Mouse (Mus musculus) kidney, embryonic 15.5 days (tissue): Measurements from ENCODE around the gene Wnt2. TPM values are rescaled to one million over a fixed set of nuclear protein-coding genes. Genes with fewer than 3 reads are reported as not detected.
A peak's percentile ranks its signal among the peaks of the same experiment; 100 is the strongest.

Source experiments
- ATAC-seq: fragments of 200-750 bp; cut with Nextera tagmentation; replicated peaks from 2 replicates; pipeline ENCODE4 v1.8.0; 2017; ENCODE audit warnings: moderate TSS enrichment; ENCODE audit not compliant: low FRiP score
- H3K27ac ChIP-seq: fragments of 300-500 bp; sonication (generic); 2 replicates; pipeline ENCODE4 v1.5.1; 2015; ENCODE audit warnings: mild to moderate bottlenecking, inconsistent platforms
- H3K27me3 ChIP-seq: fragments of 300-500 bp; sonication (generic); 2 replicates; pipeline ENCODE4 v1.6.1; 2015; ENCODE audit warnings: inconsistent platforms
- H3K36me3 ChIP-seq: fragments of 300-500 bp; sonication (generic); 2 replicates; pipeline ENCODE4 v1.6.1; 2015; ENCODE audit warnings: inconsistent platforms
- H3K4me1 ChIP-seq: fragments of 300-500 bp; sonication (generic); 2 replicates; pipeline ENCODE4 v1.6.1; 2015; ENCODE audit warnings: inconsistent platforms
- H3K4me2 ChIP-seq: fragments of 300-500 bp; sonication (generic); 2 replicates; pipeline ENCODE4 v1.6.1; 2015; ENCODE audit warnings: moderate library complexity, mild to moderate bottlenecking, inconsistent platforms
- H3K4me3 ChIP-seq: fragments of 300-500 bp; sonication (generic); replicated peaks from 2 replicates; pipeline ENCODE4 v1.5.1; 2015; ENCODE audit warnings: mild to moderate bottlenecking, inconsistent platforms
- H3K9ac ChIP-seq: fragments of 300-500 bp; sonication (generic); 2 replicates; pipeline ENCODE4 v1.6.1; 2015; ENCODE audit warnings: mild to moderate bottlenecking, inconsistent platforms
- H3K9me3 ChIP-seq: fragments of 300-500 bp; sonication (generic); replicated peaks from 2 replicates; pipeline ENCODE4 v1.6.1; 2016; ENCODE audit warnings: inconsistent platforms
- WGBS: fragments of 180-500 bp; shearing (Covaris S2); methylation state at CpG from one replicate; pipeline ENCODE4 v1.1.7; 2015; ENCODE audit warnings: mixed read lengths; 5-methylcytosine and 5-hydroxymethylcytosine counted together
- polyA plus RNA-seq: library from polyadenylated mRNA; unstranded; fragments of >200 nt; fragmentation: Nextera tagmentation; extraction: Ambion mirVana; gene quantifications from 2 replicates; pipeline ENCODE4 v1.2.1, GENCODE M21; 2015

The Wnt2 gene
- polyA plus RNA-seq, 1 experiment from 2014 or later: 2.9 TPM

GRCm38 (mm10) chr6:18013346-18013745, 17.0 kb downstream of the Wnt2 start:
- 62% methylated on average over 7 of the region's 7 CpGs for WGBS
- H3K4me1 ChIP-seq: no peaks in the 10 kb centered on the region
- H3K4me3 ChIP-seq: no peak overlapping the region
- H3K9ac ChIP-seq: no peak overlapping the region
- ATAC-seq: no peak
- no peaks in the 10 kb centered on the region for H3K9me3 ChIP-seq
- H3K36me3 ChIP-seq: no peaks in the 10 kb centered on the region
- H3K4me2 ChIP-seq: no peak overlapping the region
- H3K27ac ChIP-seq: no peak overlapping the region
- H3K27me3 ChIP-seq: no peaks in the 10 kb centered on the region

GRCm38 (mm10) chr6:18007356-18007755, 23.0 kb downstream of the Wnt2 start:
- Histone ChIP-seq H3K27me3 (no peaks in the 10 kb centered on the region), H3K27ac (no peak overlapping the region), H3K9me3 (no peaks in the 10 kb centered on the region), H3K4me2 (no peak overlapping the region), H3K36me3 (no peaks in the 10 kb centered on the region), H3K4me3 (no peak overlapping the region), H3K9ac (no peak overlapping the region), H3K4me1 (no peaks in the 10 kb centered on the region)
- ATAC-seq: no peak
- WGBS: 53% methylated on average over 3 of the region's 3 CpGs

GRCm38 (mm10) chr6:18002065-18002464, 28.3 kb downstream of the Wnt2 start:
- Histone ChIP-seq H3K4me3 (no peak overlapping the region), H3K9ac (no peak overlapping the region), H3K36me3 (no peaks in the 10 kb centered on the region), H3K4me1 (no peaks in the 10 kb centered on the region), H3K4me2 (no peak overlapping the region), H3K27ac (no peak overlapping the region), H3K9me3 (no peaks in the 10 kb centered on the region), H3K27me3 (no peaks in the 10 kb centered on the region)
- no peak for ATAC-seq
- 91% methylated on average over 6 of the region's 6 CpGs for WGBS

- Histone ChIP-seq H3K9ac (no peak overlapping the region), H3K4me2 (no peak overlapping the region)
- no peak for ATAC-seq
Measured at GRCm38 (mm10) chr6:17998497-17998896, 31.9 kb downstream of the Wnt2 start.

GRCm38 (mm10) chr6:17994956-17995790, 35.2 kb downstream of the Wnt2 start:
- ATAC-seq: 0 out of 2 replicates have a peak, but pooled peaks have one; percentile 56

More at GRCm38 (mm10) chr6:17998497-17998896, 31.9 kb downstream of the Wnt2 start:
- H3K4me3 ChIP-seq: no peak overlapping the region
- no peaks in the 10 kb centered on the region for H3K4me1 ChIP-seq
- no peaks in the 10 kb centered on the region for H3K36me3 ChIP-seq
- no peaks in the 10 kb centered on the region for H3K27me3 ChIP-seq
- H3K9me3 ChIP-seq: no peaks in the 10 kb centered on the region
- no peak overlapping the region for H3K27ac ChIP-seq
- 41% methylated on average over 4 of the region's 4 CpGs for WGBS

GRCm38 (mm10) chr6:17991625-17992024, 38.8 kb downstream of the Wnt2 start:
- no peak overlapping the region for H3K4me3 ChIP-seq
- H3K4me2 ChIP-seq: no peak overlapping the region
- ATAC-seq: no peak
- H3K9me3 ChIP-seq: no peaks in the 10 kb centered on the region
- no peaks in the 10 kb centered on the region for H3K27me3 ChIP-seq
- H3K4me1 ChIP-seq: no peaks in the 10 kb centered on the region
- H3K27ac ChIP-seq: no peak overlapping the region
- H3K9ac ChIP-seq: no peak overlapping the region
- 58% methylated on average over 7 of the region's 7 CpGs for WGBS
- H3K36me3 ChIP-seq: no peaks in the 10 kb centered on the region

More at GRCm38 (mm10) chr6:17994956-17995790, 35.2 kb downstream of the Wnt2 start:
- Histone ChIP-seq H3K9ac (no peak overlapping the region), H3K27ac (no peak overlapping the region), H3K4me2 (no peak overlapping the region), H3K4me3 (no peak overlapping the region), H3K4me1 (no peaks in the 10 kb centered on the region), H3K36me3 (no peaks in the 10 kb centered on the region), H3K27me3 (no peaks in the 10 kb centered on the region), H3K9me3 (no peaks in the 10 kb centered on the region)
- WGBS: 68% methylated on average over 6 of the region's 6 CpGs

GRCm38 (mm10) chr6:17990173-17991028, 40.0 kb downstream of the Wnt2 start:
- no peaks in the 10 kb centered on the region for H3K27me3 ChIP-seq
- no peak overlapping the region for H3K27ac ChIP-seq
- no peaks in the 10 kb centered on the region for H3K9me3 ChIP-seq
- H3K4me2 ChIP-seq: no peak overlapping the region
- no peak for ATAC-seq
- 89% methylated on average over 9 of the region's 9 CpGs for WGBS
- no peak overlapping the region for H3K4me3 ChIP-seq
- no peak overlapping the region for H3K9ac ChIP-seq
- H3K36me3 ChIP-seq: no peaks in the 10 kb centered on the region
- H3K4me1 ChIP-seq: no peaks in the 10 kb centered on the region

GRCm38 (mm10) chr6:17979361-17979760, 51.0 kb downstream of the Wnt2 start:
- Histone ChIP-seq H3K9me3 (no peaks in the 10 kb centered on the region), H3K4me1 (no peaks in the 10 kb centered on the region), H3K36me3 (no peaks in the 10 kb centered on the region), H3K4me2 (no peak overlapping the region), H3K9ac (no peak overlapping the region), H3K27ac (no peak overlapping the region), H3K27me3 (no peaks in the 10 kb centered on the region), H3K4me3 (no peak overlapping the region)
- no peak for ATAC-seq
- WGBS: 91% methylated on average over 1 of the region's 1 CpGs

- Histone ChIP-seq H3K9ac (no peak overlapping the region), H3K9me3 (no peaks in the 10 kb centered on the region), H3K4me1 (no peaks in the 10 kb centered on the region), H3K4me2 (no peak overlapping the region), H3K36me3 (no peaks in the 10 kb centered on the region), H3K27ac (no peak overlapping the region), H3K27me3 (no peaks in the 10 kb centered on the region), H3K4me3 (no peak overlapping the region)
- no peak for ATAC-seq
- 89% methylated on average over 3 of the region's 3 CpGs for WGBS
Measured at GRCm38 (mm10) chr6:17978881-17979280, 51.5 kb downstream of the Wnt2 start.

- no peak overlapping the region for H3K4me3 ChIP-seq
- no peak overlapping the region for H3K27ac ChIP-seq
- H3K4me1 ChIP-seq: no peaks in the 10 kb centered on the region
- no peak for ATAC-seq
- WGBS: 86% methylated on average over 5 of the region's 5 CpGs
- no peaks in the 10 kb centered on the region for H3K27me3 ChIP-seq
- no peaks in the 10 kb centered on the region for H3K9me3 ChIP-seq
- H3K36me3 ChIP-seq: no peaks in the 10 kb centered on the region
- H3K4me2 ChIP-seq: no peak overlapping the region
- H3K9ac ChIP-seq: no peak overlapping the region
Measured at GRCm38 (mm10) chr6:17978324-17978723, 52.1 kb downstream of the Wnt2 start.

GRCm38 (mm10) chr6:17977165-17977564, 53.2 kb downstream of the Wnt2 start:
- Histone ChIP-seq H3K27me3 (no peaks in the 10 kb centered on the region), H3K4me3 (no peak overlapping the region), H3K36me3 (no peaks in the 10 kb centered on the region), H3K9ac (no peak overlapping the region), H3K9me3 (no peaks in the 10 kb centered on the region), H3K4me1 (no peaks in the 10 kb centered on the region), H3K27ac (no peak overlapping the region), H3K4me2 (no peak overlapping the region)
- ATAC-seq: no peak
- 53% methylated on average over 1 of the region's 1 CpGs for WGBS

GRCm38 (mm10) chr6:17974416-17974815, 56.0 kb downstream of the Wnt2 start:
- no peaks in the 10 kb centered on the region for H3K36me3 ChIP-seq
- H3K4me3 ChIP-seq: no peak overlapping the region
- no peaks in the 10 kb centered on the region for H3K27me3 ChIP-seq
- no peaks in the 10 kb centered on the region for H3K4me1 ChIP-seq
- no peak overlapping the region for H3K27ac ChIP-seq
- WGBS: 85% methylated on average over 3 of the region's 3 CpGs
- ATAC-seq: no peak
- no peak overlapping the region for H3K9ac ChIP-seq
- no peak overlapping the region for H3K4me2 ChIP-seq
- H3K9me3 ChIP-seq: no peaks in the 10 kb centered on the region
